Mouse (Mus musculus) T-helper 2 cell (primary cell): Measurements from ENCODE around the gene Snx1.

Source experiments
- in situ Hi-C: fragments of 300-600 bp; cut with MboI, MseI; formaldehyde crosslinking; loops from one replicate; pipeline ENCODE4 v1.15.1; 2025; ENCODE audit warnings: high pct_unique_total_duplicates

Gene Snx1

GRCm38 (mm10) chr9:66127884-66128283 is 1.5 kb upstream of the Snx1 start:
- in situ Hi-C loops, result no loop called here

GRCm38 (mm10) chr9:66127193-66127546 is 783 bp upstream of the Snx1 start:
- in situ Hi-C loops, result no loop called here

GRCm38 (mm10) chr9:66125543-66126455 is 588 bp downstream of the Snx1 start:
- in situ Hi-C loops, result no loop called here

- in situ Hi-C loops, result loop anchor here (5.0 kb wide), 1 partner anchor 58 kb away; the partner anchor contains the start of gene Snx22
Measured at GRCm38 (mm10) chr9:66124681-66125542, 1.5 kb downstream of the Snx1 start.

GRCm38 (mm10) chr9:66124111-66124531 is 2.3 kb downstream of the Snx1 start:
- in situ Hi-C loops, result loop anchor here (5.0 kb wide), 1 partner anchor 57 kb away; the partner anchor contains the start of gene Snx22

- in situ Hi-C loops, result loop anchor here (5.0 kb wide), 1 partner anchor 56 kb away; the partner anchor contains the start of gene Snx22
Measured at GRCm38 (mm10) chr9:66123648-66124047, 2.7 kb downstream of the Snx1 start.

- in situ Hi-C loops, result loop anchor here (5.0 kb wide), 1 partner anchor 54 kb away; the partner anchor contains the start of gene Snx22
Measured at GRCm38 (mm10) chr9:66121421-66121820, 5.0 kb downstream of the Snx1 start.

GRCm38 (mm10) chr9:66120945-66121344 is 5.4 kb downstream of the Snx1 start:
- in situ Hi-C loops, result loop anchor here (5.0 kb wide), 1 partner anchor 54 kb away; the partner anchor contains the start of gene Snx22

- in situ Hi-C loops, result loop anchor here (5.0 kb wide), 1 partner anchor 53 kb away; the partner anchor contains the start of gene Snx22
Measured at GRCm38 (mm10) chr9:66120106-66120505, 6.3 kb downstream of the Snx1 start.

- in situ Hi-C loops, result no loop called here
Measured at GRCm38 (mm10) chr9:66119498-66119897, 6.9 kb downstream of the Snx1 start.

- in situ Hi-C loops, result no loop called here
Measured at GRCm38 (mm10) chr9:66116890-66117289, 9.5 kb downstream of the Snx1 start.

GRCm38 (mm10) chr9:66114341-66114740 is 12.0 kb downstream of the Snx1 start:
- in situ Hi-C loops, result no loop called here

GRCm38 (mm10) chr9:66110611-66111379 is 15.6 kb downstream of the Snx1 start:
- in situ Hi-C loops, result no loop called here

- in situ Hi-C loops, result no loop called here
Measured at GRCm38 (mm10) chr9:66110126-66110525, 16.3 kb downstream of the Snx1 start.

- in situ Hi-C loops, result no loop called here
Measured at GRCm38 (mm10) chr9:66109574-66109973, 16.8 kb downstream of the Snx1 start.

GRCm38 (mm10) chr9:66105168-66105567 is 21.2 kb downstream of the Snx1 start:
- in situ Hi-C loops, result no loop called here

GRCm38 (mm10) chr9:66104601-66105000 is 21.8 kb downstream of the Snx1 start:
- in situ Hi-C loops, result no loop called here

GRCm38 (mm10) chr9:66102668-66103067 is 23.7 kb downstream of the Snx1 start:
- in situ Hi-C loops, result no loop called here

GRCm38 (mm10) chr9:66101577-66101976 is 24.8 kb downstream of the Snx1 start:
- in situ Hi-C loops, result no loop called here

- in situ Hi-C loops, result no loop called here
Measured at GRCm38 (mm10) chr9:66092664-66093063, 33.7 kb downstream of the Snx1 start.
